Mouse (Mus musculus): ENCODE results near the gene Rem1. TPM values are rescaled to one million over a fixed set of nuclear protein-coding genes. Genes with fewer than 3 reads are reported as not detected.

Rem1 gene
- 4.8 and 12.5 TPM in 2 replicates for total RNA-seq (2014; rRNA removed; ENCODE audit: low replicate concordance)
- polyA plus RNA-seq (2015; fragmentation: Nextera tagmentation; extraction: Ambion mirVana), result 10.2 TPM in 2 replicates

- H3K4me1 ChIP-seq (ENCODE audit: control insufficient read depth, insufficient read depth), result 0 out of 2 replicates have a peak, but pooled peaks cover 6% of the 10 kb centered on the region
- peak within 1 kb of the TSS; percentile 57 for H3K4me3 ChIP-seq (ENCODE audit: low read depth, low read length)
- DNase-seq (ENCODE audit: low spot score) (peak; percentile 15), ATAC-seq (ENCODE audit: insufficient read depth, low read depth) (peak; percentile 62)
- TF ChIP-seq CTCF (IDR thresholded peaks at IDR 0.05; ENCODE audit: low read depth) (no peak), EP300 (IDR thresholded peaks at IDR 0.05; ENCODE audit: low read depth) (no peak)
- H3K27ac ChIP-seq (ENCODE audit: low read depth), result peak within 1 kb of the TSS; percentile 39
- peak within 1 kb of the TSS; percentile 48 for H3K9ac ChIP-seq (replicated peaks; ENCODE audit: low read depth, low read length)
- 0 out of 2 replicates have a peak, but pooled peaks cover 4% of the 10 kb centered on the region for H3K9me3 ChIP-seq (replicated peaks; ENCODE audit: control insufficient read depth, low read length)
- H3K36me3 ChIP-seq (replicated peaks; ENCODE audit: control insufficient read depth, insufficient read depth, low read length), result no peaks in the 10 kb centered on the region
- WGBS, result 1% methylated on average over 57 of the region's 59 CpGs
- peak within 1 kb of the TSS; percentile 67 for H3K4me2 ChIP-seq (ENCODE audit: low read depth, low read length)
- H3K27me3 ChIP-seq (ENCODE audit: control insufficient read depth, insufficient read depth, low read length), result peaks cover 37% of the 10 kb centered on the region
These were observed at the start of gene Rem1 for GRCm38 (mm10) chr2:152626774-152627591. Rem1 (plus strand) TSS chr2:152626951.

GRCm38 (mm10) chr2:152580107-152580506 lies 46.6 kb upstream of the Rem1 start, which contains the start of gene Defb19:
Defb19 (minus strand) TSS chr2:152580312.
- ATAC-seq (ENCODE audit: insufficient read depth, low read depth) (no peak), DNase-seq (ENCODE audit: low spot score) (no peak)
- no peak within 1 kb of the TSS for H3K4me2 ChIP-seq (ENCODE audit: low read depth, low read length)
- WGBS, result 43% methylated on average over 7 of the region's 7 CpGs
- no peak within 1 kb of the TSS for H3K9ac ChIP-seq (replicated peaks; ENCODE audit: low read depth, low read length)
- 0 out of 2 replicates have a peak, but pooled peaks cover 2% of the 10 kb centered on the region for H3K27me3 ChIP-seq (ENCODE audit: control insufficient read depth, insufficient read depth, low read length)
- H3K4me1 ChIP-seq (ENCODE audit: control insufficient read depth, insufficient read depth), result 0 out of 2 replicates have a peak, but pooled peaks cover 4% of the 10 kb centered on the region
- no peaks in the 10 kb centered on the region for H3K9me3 ChIP-seq (replicated peaks; ENCODE audit: control insufficient read depth, low read length)
- no peak within 1 kb of the TSS for H3K27ac ChIP-seq (ENCODE audit: low read depth)
- H3K36me3 ChIP-seq (replicated peaks; ENCODE audit: control insufficient read depth, insufficient read depth, low read length), result no peaks in the 10 kb centered on the region
- H3K4me3 ChIP-seq (ENCODE audit: low read depth, low read length), result no peak within 1 kb of the TSS
- TF ChIP-seq CTCF (IDR thresholded peaks at IDR 0.05; ENCODE audit: low read depth) (no peak), EP300 (IDR thresholded peaks at IDR 0.05; ENCODE audit: low read depth) (no peak)

- 45% methylated on average over 11 of the region's 11 CpGs for WGBS
- H3K36me3 ChIP-seq (replicated peaks; ENCODE audit: control insufficient read depth, insufficient read depth, low read length), result no peaks in the 10 kb centered on the region
- H3K27me3 ChIP-seq (ENCODE audit: control insufficient read depth, insufficient read depth, low read length), result 0 out of 2 replicates have a peak, but pooled peaks cover 2% of the 10 kb centered on the region
- H3K9ac ChIP-seq (replicated peaks; ENCODE audit: low read depth, low read length), result no peak overlapping the region
- TF ChIP-seq CTCF (IDR thresholded peaks at IDR 0.05; ENCODE audit: low read depth) (no peak), EP300 (IDR thresholded peaks at IDR 0.05; ENCODE audit: low read depth) (no peak)
- DNase-seq (ENCODE audit: low spot score) (no peak), ATAC-seq (ENCODE audit: insufficient read depth, low read depth) (no peak)
- no peaks in the 10 kb centered on the region for H3K9me3 ChIP-seq (replicated peaks; ENCODE audit: control insufficient read depth, low read length)
- H3K27ac ChIP-seq (ENCODE audit: low read depth), result no peak overlapping the region
- H3K4me3 ChIP-seq (ENCODE audit: low read depth, low read length), result no peak overlapping the region
- H3K4me2 ChIP-seq (ENCODE audit: low read depth, low read length), result no peak overlapping the region
- 0 out of 2 replicates have a peak, but pooled peaks cover 4% of the 10 kb centered on the region for H3K4me1 ChIP-seq (ENCODE audit: control insufficient read depth, insufficient read depth)
These were observed 46.1 kb upstream of the Rem1 start for GRCm38 (mm10) chr2:152580612-152581011.

GRCm38 (mm10) chr2:152586926-152587560 lies 39.7 kb upstream of the Rem1 start:
- Histone ChIP-seq H3K36me3 (replicated peaks; ENCODE audit: control insufficient read depth, insufficient read depth, low read length) (no peaks in the 10 kb centered on the region), H3K4me3 (ENCODE audit: low read depth, low read length) (no peak overlapping the region), H3K4me2 (ENCODE audit: low read depth, low read length) (no peak overlapping the region), H3K27ac (ENCODE audit: low read depth) (no peak overlapping the region), H3K4me1 (ENCODE audit: control insufficient read depth, insufficient read depth) (no peaks in the 10 kb centered on the region), H3K9me3 (replicated peaks; ENCODE audit: control insufficient read depth, low read length) (no peaks in the 10 kb centered on the region), H3K9ac (replicated peaks; ENCODE audit: low read depth, low read length) (no peak overlapping the region), H3K27me3 (ENCODE audit: control insufficient read depth, insufficient read depth, low read length) (0 out of 2 replicates have a peak, but pooled peaks cover 2% of the 10 kb centered on the region)
- DNase-seq (ENCODE audit: low spot score), result no peak
- no peak for ATAC-seq (ENCODE audit: insufficient read depth, low read depth)
- TF ChIP-seq EP300 (IDR thresholded peaks at IDR 0.05; ENCODE audit: low read depth) (no peak), CTCF (IDR thresholded peaks at IDR 0.05; ENCODE audit: low read depth) (peak; percentile 55)
- WGBS, result 70% methylated on average over 4 of the region's 4 CpGs

- ATAC-seq (ENCODE audit: insufficient read depth, low read depth) (no peak), DNase-seq (ENCODE audit: low spot score) (no peak)
- no peaks in the 10 kb centered on the region for H3K36me3 ChIP-seq (replicated peaks; ENCODE audit: control insufficient read depth, insufficient read depth, low read length)
- 41% methylated on average over 2 of the region's 2 CpGs for WGBS
- H3K4me2 ChIP-seq (ENCODE audit: low read depth, low read length), result no peak overlapping the region
- no peak overlapping the region for H3K27ac ChIP-seq (ENCODE audit: low read depth)
- H3K9me3 ChIP-seq (replicated peaks; ENCODE audit: control insufficient read depth, low read length), result no peaks in the 10 kb centered on the region
- H3K27me3 ChIP-seq (ENCODE audit: control insufficient read depth, insufficient read depth, low read length), result 0 out of 2 replicates have a peak, but pooled peaks cover 2% of the 10 kb centered on the region
- no peak overlapping the region for H3K9ac ChIP-seq (replicated peaks; ENCODE audit: low read depth, low read length)
- no peaks in the 10 kb centered on the region for H3K4me1 ChIP-seq (ENCODE audit: control insufficient read depth, insufficient read depth)
- H3K4me3 ChIP-seq (ENCODE audit: low read depth, low read length), result no peak overlapping the region
- TF ChIP-seq CTCF (IDR thresholded peaks at IDR 0.05; ENCODE audit: low read depth), result no peak
- TF ChIP-seq EP300 (IDR thresholded peaks at IDR 0.05; ENCODE audit: low read depth), result no peak
These were observed 38.3 kb upstream of the Rem1 start for GRCm38 (mm10) chr2:152588450-152588849.

Measured in heart, postnatal 0 days (tissue).